Mouse (Mus musculus) fibroblast of lung, adult 2 months (primary cell): ENCODE results near the gene Iffo2.
A peak's percentile ranks its signal among the peaks of the same experiment; 100 is the strongest.

Source experiments
- DNase-seq: peaks from one replicate; pipeline ENCODE4 v3.0.0-alpha.2; 2011; ENCODE audit warnings: low read depth

Gene Iffo2

DNA sequence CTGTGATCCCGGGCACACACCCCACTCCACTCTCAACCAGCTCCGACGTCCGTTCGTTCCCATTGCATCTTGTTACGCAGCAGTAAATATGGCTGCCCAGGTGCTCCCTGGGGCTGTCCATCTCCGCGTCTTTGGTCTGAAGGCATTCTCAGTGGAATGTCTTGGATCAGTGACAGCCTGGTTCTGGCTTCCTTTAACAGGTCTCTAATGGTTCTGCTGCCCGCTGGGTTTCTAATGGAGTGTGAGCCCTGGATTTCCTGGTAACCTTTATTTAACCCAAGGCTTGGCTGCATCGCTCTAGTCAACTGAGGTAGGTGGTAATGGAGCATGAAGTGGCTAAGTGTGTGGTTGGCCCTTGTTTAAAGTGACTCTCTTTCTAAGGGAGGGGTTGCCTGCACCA is 1.7 kb downstream of the Iffo2 start:
- no peak for DNase-seq

DNA sequence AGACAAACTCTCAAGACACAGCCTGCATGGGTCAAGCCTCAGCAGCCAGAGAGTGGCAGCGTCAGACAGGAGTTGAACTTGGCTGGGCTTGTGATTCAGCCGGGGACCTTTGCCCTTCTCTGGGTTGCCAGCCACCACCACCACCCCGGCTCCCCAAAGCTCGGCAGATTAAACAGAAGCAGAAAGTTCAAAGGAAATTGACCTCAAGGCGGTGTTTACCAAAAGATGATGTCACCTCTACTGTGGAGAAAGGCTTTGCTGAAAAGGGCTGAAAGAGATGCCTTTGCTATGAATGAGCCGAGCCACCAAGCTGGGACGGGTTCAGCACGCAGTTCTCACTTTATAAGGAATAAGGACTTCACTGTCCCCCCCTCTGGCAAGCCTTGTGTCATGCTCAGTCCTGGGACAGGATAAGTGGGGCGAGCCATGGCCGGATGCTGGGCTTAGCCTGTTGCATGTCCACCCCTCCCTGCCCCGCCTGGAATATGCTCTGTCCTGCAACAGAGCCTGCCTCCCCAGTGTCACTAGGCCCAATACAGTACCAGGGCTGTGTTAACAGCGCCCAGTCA is 4.9 kb downstream of the Iffo2 start:
- DNase-seq: peak; percentile 66

DNA sequence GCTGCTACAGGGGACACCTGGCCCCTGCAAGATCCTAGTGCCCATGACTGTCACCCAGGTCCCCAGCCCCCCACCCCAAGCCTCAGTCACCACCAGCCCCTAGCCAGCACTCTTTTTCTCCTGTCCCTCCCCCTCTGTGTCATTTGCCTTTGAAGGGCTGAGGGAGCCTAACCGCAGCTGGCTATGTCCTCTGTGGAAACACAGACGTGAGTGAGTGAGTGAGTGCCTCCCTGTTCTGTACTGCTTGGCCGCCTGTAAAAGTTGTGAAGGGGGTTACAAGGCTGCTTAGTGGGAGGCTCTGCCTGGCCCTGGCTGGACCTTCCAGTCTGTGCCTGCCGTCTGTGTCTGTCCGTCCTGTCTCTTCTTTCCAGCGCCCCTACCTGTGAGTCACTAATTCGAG is 5.4 kb downstream of the Iffo2 start:
- no peak for DNase-seq

DNA sequence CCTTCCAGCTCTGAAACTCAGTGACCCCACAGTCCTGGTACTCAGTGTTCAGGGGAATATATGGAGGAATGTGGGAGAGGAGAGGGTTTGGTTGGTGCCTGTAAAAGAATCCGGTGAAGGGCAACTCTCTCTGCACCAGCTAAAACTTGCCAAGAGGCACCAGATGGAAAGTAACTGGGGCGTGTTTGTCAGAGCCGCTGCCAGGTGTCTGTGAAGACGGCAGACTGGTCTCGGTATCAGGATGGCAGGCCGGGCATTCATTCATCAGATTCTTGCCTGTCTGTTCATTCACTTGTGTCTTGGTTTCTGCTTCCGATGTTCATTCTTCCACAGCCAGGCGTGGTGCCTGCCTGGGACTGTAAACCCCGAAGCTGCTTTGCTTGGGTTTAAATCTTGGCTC is 6.4 kb downstream of the Iffo2 start:
- DNase-seq: no peak

DNA sequence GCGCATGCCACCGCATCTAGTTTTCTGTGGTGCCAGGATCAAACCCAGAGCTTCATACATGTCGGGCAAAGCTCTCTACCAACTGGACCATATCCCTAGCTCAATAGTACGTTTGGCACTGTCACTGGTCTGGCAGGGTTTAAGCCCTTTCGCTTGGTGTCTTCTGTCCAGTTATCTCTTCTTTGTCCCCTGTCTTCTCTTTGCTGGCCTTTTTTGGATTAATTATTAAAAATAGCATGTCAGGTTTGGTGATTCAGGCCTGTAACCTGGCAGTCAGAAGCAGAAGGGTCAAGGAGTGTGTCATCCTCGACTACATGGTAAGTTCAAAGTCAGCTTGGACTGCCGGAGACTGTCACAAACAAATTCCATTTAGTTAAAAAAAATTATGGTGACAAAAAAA is 10.4 kb downstream of the Iffo2 start:
- no peak for DNase-seq

DNA sequence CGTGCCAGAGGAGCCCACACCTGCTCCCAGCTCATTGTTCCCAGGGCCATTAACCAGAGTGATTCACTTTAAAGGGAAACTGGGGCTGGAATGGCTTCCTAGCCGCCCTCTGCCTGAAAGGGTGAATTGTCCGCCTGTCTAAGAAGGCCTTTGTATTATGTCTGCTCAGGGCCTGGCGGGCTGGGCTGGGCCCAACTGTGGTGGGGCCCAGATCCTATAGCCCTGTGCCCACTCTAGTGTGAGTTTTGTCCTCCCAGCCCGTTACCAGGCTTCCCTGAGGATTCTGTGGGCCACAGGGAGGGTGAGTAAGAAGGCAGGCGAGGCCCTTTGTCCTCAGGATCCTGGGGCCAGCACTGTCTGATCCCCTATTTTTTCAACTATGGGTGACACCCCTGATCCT is 15.4 kb downstream of the Iffo2 start:
- no peak for DNase-seq

DNA sequence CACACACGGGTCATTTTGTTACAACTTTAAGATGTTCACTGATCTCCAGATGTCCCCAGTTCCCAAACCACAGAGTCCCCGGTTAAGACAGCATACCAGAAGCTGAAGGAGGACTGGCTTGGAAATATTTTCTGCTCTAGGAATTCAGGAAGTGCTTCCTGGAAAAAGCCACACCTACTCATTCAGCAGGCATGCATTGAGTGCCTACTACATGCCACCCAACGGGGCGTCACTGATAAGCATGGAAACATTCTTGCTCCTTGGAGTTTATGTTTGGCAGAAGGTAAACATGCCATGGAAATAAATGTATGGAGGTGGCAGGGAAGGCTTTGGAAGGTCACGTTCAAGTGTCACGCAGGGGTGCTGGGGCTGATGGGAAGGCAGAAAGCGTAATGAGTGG is 19.1 kb downstream of the Iffo2 start:
- no peak for DNase-seq

DNA sequence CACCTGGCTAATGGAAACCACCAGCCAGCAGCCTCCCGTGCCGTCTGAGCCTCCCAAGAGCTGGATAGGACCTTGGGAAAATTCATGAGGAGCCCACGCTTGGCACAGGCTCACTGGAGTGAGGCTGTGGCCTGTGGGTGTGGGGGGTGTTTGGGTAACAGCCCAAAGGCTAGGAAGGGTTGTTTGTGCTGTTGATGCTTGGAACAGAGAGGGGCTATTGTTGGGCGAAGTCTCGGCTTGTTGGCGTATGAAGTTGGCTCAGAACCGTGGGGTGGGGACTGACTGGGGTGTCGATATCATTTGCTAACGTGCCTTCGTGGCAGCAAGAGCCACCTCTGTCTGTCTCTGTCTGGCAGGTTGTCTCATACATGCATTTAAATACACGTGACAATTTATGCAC is 24.9 kb downstream of the Iffo2 start:
- DNase-seq: no peak

DNA sequence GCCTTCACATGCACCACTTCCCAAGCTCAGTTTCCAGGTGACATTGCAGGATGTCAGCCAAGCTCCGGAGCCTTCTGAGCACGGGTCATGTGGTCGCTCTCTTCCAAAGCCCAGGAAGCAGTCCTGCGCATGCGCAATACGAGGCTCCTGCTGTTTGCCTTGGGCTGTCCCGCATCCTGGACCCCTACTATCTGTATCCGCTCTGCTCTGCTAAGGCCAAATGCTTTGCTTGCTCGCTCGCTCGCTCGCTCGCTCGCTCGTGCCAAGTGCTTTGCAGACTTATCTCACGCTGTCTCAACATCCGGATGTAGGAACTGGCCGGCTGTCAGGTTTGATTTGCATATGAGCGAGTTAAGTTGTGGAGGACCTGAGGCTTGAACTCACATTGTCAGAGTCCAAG is 25.6 kb downstream of the Iffo2 start:
- no peak for DNase-seq

DNA sequence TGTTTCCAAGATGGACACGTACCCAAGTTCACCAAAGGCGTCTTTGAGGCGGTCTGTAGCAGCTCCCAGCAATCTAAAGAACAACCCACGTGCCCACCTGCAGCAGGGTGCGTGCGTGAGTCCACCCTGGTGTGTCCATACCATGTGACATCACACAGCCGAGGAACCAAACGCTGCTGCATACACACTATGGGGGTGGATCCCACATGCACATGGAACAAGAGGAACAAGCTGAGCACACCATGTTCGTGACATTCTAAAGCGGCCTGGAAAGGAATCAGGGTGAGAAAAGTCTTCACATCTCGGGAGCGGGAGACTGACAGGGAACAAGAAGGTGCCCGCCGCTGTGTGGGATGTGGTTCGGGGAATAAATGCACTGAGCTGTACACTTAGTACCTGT is 38.0 kb downstream of the Iffo2 start:
- no peak for DNase-seq

DNA sequence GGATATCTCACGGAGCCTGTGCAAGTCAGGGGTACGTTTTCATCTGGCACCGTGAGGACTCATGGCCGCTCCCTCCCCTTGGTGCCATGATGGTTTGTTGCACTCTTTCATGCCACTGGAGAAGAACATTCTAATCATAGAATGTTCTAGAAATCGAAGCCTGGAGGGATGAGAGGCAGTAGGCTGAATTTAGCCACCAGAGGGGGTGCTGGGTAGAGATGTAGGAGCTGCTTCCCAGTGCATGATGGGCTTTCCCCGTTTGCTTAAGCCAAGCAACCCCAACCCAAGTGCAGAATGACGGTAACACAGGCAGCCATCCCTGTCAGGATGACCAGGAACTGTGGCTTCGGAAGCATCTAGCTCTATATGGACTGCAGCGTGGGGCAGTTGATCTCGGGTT is 40.4 kb downstream of the Iffo2 start:
- DNase-seq: no peak

DNA sequence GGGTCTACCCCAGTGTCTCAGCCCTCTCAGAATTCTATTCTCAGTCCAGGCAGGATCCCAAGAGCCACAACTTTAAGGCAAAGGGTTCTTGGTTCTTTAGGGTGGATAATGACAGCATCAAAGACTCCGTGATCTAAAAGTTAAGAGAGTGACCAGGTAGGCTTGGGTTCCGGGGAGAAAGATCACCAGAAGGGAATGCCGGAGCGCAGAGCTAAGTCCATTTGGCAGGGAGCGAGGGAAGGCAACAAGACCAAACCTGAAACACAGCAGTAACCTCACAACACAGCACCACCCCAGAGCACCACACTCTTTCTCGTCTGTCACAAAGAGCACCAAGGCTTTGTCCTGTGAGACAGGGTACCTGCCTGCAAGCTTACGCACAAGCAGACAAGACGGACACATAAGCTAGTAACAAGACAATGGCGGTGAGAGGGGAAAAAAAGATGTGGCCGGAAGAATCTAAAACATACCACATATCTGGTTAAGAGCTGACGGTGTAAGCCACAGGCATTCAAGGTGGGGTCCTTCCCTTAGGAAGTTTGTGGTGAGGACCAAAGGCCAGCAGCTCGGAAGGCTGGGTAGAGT is 42.7 kb downstream of the Iffo2 start:
- DNase-seq: no peak

DNA sequence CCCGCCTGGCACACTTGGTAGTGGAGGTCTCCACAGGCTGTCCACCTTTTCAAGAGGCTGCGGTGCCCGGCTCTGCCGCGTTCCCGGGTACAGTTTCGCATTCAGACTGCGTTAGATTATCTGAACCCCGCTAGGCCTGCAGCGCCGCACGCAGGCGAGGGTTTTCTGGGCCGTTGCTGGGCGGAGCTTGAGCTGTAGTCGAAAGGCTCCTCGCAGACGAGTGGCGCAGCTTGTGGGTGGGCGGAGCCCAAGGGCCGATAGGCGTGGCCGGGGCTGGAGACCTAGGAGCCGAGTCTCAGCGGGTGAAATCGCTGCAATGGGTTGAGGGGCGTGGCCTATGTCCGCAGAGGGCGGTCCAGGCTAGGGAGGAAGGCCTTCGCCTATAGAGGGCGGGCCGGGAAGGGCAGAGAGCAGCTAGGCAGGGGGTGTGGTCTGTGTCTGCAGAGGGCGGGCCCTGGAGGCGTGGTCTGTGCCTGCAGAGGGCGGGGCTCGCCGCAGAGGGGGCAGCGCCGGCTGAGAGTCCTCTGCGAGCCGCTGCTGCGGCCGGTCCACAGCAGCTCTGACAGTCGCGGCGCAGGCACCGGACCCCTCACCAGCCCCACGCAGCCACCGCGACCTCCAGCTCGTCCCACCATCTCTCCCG is 43.9 kb downstream of the Iffo2 start:
- DNase-seq: peak; percentile 99

DNA sequence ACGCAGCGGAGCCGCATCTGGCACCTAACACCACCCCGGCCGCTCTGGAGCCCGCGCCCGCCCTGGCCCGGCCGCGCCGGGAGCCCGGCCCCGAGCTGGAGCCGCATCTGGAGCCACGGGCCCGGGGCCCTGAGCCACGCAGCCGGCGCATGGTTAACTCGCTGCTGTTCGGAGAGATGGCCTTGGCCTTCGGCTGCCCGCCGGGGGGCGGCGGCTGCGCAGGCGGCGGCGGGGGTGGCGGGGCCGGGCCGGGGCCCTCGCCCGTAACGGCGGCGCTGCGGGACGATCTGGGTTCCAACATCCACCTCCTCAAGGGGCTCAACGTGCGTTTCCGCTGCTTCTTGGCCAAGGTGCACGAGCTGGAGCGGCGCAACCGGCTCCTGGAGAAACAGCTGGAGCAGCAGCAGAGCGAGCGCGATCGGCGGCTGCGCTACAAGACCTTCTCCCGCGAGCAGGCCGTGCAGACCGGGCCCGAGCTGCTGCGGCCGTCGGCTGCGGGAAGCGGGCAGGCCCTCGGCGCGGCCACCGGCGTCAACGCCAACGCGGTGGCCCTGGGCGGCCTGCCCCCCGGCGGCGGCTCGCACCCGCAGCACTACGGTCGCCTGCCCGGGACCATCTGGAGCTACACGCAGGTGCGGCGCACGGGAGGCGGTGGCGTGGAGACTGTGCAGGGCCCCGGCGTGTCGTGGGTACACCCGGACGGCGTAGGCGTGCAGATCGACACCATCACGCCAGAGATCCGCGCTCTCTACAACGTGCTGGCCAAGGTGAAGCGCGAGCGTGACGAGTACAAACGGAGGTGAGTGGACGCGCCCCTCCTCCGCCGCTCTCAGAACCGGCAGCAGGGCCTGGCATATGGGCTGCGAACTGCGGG is 44.7 kb downstream of the Iffo2 start:
- no peak for DNase-seq

DNA sequence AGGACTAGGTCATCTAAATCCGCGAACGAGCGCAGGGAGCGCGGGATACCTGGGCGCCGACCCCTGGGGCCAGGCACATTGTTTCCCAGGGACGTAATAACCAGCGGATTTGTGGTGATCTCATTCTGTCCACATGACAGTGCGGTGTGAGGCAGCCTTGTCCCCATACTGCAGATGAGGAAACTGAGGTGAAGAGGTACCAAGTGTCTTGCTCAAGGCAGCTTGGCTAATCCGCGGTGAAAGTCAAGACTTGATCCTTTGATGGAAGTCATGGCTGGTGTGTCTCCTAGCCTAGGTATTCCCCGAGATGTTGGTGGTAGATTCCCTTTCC is 45.3 kb downstream of the Iffo2 start:
- no peak for DNase-seq

DNA sequence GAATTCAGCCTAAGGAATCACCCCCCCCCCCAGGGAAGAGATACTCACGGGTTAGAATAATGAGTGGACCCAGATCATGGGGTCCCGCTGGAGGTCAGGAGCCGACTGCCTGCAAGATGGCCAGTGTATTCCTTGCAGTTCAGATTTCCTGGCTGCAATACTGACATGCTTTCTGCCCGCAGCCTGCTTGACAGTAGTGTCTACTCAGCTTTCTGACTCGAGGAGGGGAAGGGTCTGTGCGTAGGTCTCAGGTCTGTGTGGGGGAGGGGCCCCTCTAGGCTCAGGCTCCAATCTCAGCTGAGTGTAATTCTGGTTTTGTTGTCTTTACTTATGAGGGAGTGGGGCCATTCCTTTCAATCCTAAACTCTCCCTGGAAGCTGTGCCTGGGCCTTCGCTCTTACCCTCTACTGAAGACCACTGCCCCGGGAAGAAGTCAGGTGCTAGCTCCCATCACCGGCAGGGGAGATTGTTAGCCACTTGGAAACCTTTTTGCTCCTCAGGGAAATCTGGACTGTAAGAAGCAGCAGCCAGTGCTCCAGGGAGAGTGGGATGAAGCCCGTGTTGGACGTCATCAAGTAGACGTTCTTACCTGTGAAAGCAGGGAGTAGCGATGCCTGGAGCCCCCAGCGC is 46.0 kb downstream of the Iffo2 start:
- DNase-seq: no peak

DNA sequence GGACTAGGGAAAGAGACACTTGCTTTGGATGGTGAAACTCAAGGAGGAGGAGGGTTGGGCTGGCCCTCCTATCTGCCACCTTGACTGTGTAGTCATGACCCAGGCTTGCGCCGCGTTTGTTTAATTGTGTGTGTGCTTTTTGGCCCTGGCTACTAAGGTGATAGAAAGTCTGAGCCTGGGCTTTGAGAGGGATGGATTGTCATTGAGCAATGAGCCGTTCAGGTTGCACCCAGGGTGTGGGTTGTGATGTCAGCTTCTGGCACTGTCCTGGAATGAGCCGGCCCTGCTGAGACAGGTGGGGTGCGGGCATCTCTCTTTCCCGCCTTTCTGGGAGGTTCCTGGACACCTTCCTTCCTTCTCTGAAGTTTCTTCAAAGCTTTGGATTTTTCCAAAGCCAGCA is 46.7 kb downstream of the Iffo2 start:
- DNase-seq: no peak

DNA sequence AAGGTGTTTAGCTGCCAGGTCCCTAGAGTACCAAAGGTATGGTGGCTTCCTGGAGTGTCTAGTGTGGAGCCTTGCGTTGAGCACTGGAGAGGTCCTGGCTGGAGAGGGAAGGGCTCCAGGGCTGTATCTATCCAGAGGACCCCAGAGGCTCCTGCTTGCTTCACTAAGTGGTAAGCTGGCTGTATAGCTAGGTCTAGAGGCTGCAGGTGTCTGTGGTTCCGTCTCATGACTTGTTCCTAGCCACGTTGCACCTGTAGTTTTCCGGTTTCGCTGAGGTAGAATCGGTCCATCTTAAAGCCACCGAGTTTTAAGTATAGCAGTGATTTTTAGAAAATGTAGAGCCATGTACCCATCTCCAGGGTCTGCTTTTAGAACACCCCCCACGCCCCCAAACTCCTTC is 48.0 kb downstream of the Iffo2 start:
- DNase-seq: no peak

DNA sequence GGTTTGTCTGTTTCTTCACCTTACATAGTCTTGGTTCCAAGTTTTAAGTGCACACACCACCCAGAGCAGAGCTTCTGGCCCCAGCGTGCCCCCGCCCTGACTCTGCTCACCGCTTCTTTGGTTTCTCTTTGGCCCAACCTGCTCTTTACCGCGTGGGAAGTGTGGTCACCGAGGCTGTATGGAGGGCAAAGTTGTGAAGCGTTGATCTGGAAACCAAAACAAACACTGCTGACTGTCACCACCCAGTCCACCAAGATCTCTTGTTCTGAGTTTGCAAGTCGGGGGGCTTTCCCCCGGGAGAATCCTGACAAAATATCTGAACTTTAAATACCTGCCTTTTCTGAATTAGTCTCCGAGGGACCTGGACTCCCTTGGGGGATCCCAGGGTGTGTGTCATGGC is 48.7 kb downstream of the Iffo2 start:
- DNase-seq: no peak

DNA sequence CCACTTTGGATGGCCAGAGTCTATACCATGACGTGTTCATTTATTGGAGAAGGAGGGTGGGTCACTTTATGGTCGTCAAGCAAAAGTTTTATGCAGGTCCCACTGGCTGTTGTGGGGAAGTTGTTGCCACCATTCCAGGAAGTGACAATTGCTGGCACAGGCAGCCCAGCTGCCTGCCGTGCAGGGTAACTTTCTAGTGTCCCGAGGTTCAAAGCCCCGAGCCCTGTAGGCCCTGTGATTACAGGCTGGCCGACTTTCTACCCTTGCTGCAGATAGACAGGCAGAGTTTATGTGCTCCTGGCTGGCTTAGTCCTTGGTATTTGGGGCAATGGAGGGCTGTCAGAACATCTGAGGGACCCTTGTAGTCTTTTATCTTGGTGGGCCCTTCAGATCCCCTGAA is 49.1 kb downstream of the Iffo2 start:
- DNase-seq: no peak

DNA sequence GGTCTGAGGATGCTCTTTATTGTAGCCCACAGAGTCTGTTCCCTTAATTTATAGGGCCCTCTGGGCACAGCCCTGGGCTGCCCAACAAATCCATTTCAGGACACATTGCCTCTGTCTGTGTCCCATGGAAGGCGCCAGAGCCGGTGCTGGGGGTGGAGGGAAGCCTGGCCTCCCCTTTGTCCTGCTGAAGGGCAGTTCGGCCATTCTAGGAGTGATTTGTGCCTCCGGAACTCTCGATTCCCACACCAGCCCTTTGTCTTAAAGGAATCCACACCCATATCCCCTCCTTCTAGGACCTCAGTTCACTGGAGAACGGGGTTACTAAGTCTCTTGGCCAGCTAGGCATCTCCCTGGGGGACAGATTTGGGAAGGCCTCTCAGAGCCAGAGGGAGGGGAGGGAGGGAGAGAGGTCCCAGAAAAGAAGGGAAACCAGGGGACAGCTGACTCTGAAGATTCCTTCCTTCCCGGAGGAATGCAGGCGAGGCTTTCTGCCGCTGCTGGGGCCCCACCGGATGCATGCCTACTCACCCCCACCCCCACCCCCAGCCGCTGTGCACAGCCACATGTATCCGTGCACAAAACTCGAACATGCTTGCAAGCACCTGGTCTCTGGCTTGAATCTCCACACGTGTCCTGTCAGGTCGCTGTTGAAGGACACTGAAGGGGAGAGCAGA is 50.5 kb downstream of the Iffo2 start:
- DNase-seq: no peak

DNA sequence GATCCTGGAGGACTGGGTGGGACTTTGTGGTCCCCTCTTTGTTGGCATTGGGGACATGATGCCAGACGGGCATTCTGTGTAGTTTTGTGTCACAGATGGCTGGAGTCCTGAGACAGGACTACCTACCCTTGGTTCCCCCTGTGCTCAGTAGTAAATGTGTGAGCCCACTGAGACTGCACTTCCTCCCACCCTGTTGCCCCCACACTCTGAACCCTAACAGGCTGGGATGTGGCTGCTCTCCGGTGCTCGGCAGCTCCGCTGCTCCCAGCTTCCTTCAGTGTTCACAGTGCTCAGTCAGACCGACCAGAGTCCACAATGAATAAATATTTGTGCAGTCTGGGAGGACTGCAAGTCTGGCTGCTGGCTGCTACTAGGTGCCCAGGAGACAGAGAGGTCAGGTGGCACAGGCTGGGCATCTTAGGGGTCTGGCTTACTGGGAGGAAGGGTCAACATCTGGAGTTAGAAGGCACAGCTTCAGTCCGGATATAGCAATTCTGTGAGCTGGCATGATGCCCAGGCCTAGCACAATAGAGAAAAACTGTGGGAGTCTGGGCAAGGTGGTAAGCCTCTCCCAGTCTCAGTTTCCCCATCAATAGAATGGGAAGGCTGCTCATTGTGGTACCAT is 51.2 kb downstream of the Iffo2 start:
- DNase-seq: no peak
